Mouse (Mus musculus): ENCODE results near the gene Dcdc2c.

GRCm38 (mm10) chr12:28596851-28597250, 44.7 kb upstream of the Dcdc2c start:
- TF ChIP-seq CTCF (IDR thresholded peaks at IDR 0.05) (no peak), EP300 (IDR thresholded peaks at IDR 0.05) (no peak)

Data from lung, postnatal 0 days (tissue).